Comparison of ENCODE assay signal across 9 mouse cellular contexts in genomic region chr13:30154264-30154663, GRCm38 (mm10). TPM values are rescaled to one million over a fixed set of nuclear protein-coding genes. Genes with fewer than 3 reads are reported as not detected.
DNase-seq lines count a peak whose midpoint lies in the region; ATAC-seq lines count a peak whose summit lies in the region.
"Had no signal": no experiment of that assay in that cellular context is flagged by ENCODE, and none has a peak within 500 bp of the region (broad histone marks: within the 10 kb centered on the region; RNA-seq: fewer than 3 reads in every experiment).

No protein-coding gene starts in this region.

- DNase-seq in 416B (ENCODE audit: low read depth), result peak; percentile 79
- DNase-seq in T-cell, adult 2 months (ENCODE audit: low spot score), result peak; percentile 18
- DNase-seq in lung, adult 18-20 months, result peak; percentile 54 to 61
- no peak for DNase-seq in left cerebral cortex, adult 8-10 months (ENCODE audit: low spot score in 2 of 2)
- no peak for DNase-seq in kidney, postnatal 25 days
- DNase-seq in c-Kit-positive CD71-positive TER-119-positive erythroid progenitor cells, embryonic 14.5 days (ENCODE audit: low spot score), result no peak
- DNase-seq: retina, postnatal 1 day had no signal

- peak; percentile 92 for ATAC-seq in monocyte, adult 5-6 weeks (replicated peaks; ENCODE audit: insufficient number of reproducible peaks, low FRiP score, low TSS enrichment, poor library complexity, severe bottlenecking)
- ATAC-seq: intestine, embryonic 15.5 days had no signal

RNA-seq across cellular contexts. Expression of gene Mboat1, which starts 18.0 kb away (rescaled TPM):
- 7.6 to 22.8 TPM (median 13.8 TPM) in 3 replicates for total RNA-seq in monocyte, adult 5-6 weeks (2017)
- total RNA-seq in left cerebral cortex, adult 8-10 months (2022), result 1 to 10 TPM; 1.8 to 2.6 (median 2.3) TPM

Comparison
In these comparisons a context has a peak if more than half of its experiments do, and no peak if none do; other contexts are left out.
1. DNase-seq: peak in 416B (single experiment), T-cell, adult 2 months (single experiment) and lung, adult 18-20 months (2 of 2); none in left cerebral cortex, adult 8-10 months (0 of 2), kidney, postnatal 25 days (0 of 2) and c-Kit-positive CD71-positive TER-119-positive erythroid progenitor cells, embryonic 14.5 days (single experiment).